Mouse (Mus musculus) spleen, postnatal 4 days (tissue): ENCODE measurements around the gene Myo5a.

ENCODE experiments used
- DNase-seq, 2 experiments: peaks; one replicate each; pipeline ENCODE4 v3.0.0; 2022; ENCODE audit warnings: low spot score in 2 of 2

The Myo5a gene

DNA sequence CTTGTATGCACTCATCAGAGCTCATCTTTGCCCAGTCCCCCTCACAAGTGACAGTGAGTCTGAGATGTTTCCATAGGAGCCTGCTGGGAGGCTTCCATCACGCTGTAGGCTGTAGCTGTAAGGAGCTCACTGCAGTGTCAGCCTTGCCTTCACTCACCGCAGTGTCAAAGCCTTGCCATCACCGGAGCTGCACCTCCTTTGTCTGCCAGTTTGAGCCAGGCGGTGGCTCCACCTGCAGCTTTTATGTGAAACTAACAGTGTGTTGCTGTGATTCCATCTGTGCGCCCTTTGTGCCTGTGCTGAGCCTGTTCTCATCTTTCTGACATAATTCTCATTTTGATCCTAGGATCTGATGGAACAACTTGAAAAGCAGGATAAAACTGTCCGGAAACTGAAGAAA lies 126.5 kb downstream of the Myo5a start:
- no peak for DNase-seq

DNA sequence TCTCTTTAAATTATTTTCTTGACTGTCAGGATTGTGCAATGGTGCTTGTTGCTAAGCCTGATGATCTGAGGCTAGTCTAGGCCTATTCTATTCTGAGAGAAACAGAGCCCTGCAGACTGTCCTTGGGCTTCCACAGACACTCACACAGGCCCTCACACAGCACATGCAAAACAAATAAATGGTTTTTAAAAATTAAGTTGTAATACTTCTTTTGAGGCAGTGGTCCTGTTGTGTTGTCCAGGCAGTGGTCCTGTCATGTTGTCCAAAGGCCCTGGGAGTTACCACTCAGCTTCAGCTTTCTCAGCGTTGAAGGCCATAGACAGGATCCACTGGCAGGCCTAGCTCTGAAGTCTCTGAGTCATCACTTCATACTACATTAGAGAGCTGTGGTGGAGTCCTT lies 130.7 kb downstream of the Myo5a start:
- no peak for DNase-seq

DNA sequence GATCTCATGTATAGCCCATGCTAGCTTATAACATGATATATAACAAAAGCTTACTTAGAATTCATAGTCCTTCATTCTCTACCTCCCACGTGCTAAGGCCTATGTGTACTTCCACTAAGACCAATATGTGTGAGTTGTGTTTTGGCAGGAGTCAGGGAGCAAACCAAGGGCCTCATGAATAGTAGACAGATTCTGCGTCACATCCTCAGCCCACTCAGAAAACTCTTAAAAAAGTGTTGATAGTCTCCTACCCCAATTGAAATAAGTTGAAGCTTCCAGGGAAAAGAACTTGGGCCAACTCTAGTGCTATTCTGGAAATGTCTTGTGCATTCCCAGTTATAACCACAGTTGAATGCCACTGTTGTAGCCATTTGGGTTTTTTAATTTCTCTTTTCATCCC lies 131.2 kb downstream of the Myo5a start:
- DNase-seq: no peak

DNA sequence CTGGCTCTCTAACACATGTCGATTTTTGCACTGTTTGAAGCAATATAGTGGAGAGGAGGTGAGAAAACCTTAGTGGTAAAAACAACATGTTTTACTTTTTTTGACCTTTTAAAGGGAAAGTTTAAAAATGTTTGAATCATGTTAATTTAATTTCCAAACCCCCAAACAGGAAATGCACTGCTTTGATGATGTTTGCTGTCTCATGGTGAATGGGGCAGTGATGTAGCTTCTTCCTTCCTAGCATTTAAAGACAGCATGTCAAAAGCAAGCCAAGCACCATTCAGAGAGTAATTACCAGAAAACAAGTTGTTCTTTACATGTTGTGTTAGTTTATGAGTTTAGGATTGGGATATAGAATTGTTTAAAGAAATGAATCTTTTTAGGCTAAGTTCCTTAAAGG lies 138.4 kb downstream of the Myo5a start:
- no peak for DNase-seq

DNA sequence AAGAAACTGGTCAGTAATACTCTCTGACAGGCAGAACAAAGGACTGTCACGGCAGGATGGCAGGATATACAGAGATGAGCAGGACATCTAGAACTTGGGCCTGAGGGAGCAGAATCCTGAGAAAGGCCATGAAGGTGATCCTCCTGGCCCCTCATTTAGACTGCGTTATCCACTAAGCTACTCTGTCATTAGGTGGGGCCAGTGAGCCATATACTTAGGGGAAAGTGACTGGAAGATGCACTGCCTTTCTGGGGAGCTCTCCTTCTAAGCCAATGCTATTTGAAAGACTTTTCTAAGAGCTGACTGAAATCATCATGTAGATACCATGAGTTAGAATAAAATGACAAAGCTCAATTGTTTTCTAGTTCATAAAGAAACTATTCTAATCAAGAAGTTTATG lies 139.5 kb downstream of the Myo5a start:
- no peak for DNase-seq

DNA sequence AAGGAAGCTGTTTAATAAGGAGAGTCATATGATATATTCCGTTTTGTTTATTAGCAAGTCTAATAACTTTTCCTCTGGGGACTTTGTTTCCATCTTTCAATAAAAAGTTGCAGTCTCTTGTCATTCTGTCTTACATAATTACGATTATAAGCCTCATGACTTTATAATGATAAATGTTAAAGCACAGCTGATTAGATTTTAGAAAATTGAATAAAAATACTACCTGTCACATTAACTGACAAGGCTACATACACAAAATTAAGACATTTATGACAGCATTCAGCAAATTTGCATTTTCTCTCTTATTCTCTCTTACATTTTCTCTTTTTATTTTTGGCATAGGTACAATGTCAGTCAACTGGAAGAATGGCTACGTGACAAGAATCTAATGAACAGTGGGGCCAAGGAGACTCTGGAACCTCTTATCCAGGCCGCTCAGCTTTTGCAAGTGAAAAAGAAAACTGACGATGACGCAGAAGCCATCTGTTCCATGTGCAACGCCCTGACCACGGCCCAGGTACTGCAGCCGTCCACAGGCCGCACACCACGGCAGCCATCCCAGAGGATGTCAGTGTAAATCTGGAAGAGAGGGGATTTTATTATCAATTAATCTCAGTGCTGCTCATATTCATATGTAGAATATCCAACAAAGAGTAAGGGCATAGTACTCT lies 144.1 kb downstream of the Myo5a start:
- no peak for DNase-seq

DNA sequence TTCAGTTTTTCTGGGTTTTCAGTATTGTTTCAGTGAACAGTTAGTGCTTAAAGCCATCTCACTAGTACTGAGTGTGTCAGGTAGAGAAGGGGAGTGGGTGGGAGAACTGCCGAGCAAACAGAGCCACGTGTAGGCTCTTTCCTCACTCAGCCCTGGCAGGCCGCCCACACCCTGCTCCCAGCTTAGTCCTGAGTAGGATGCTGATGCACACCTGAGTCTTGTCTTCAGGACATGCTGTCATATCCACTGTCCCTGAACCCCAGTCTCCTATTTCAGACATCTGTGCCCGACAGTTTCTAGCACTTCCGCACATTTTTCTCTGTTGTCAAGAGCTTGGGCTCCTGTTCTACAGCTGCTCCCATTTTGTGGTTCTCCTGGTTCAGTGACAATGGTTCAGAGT lies 149.1 kb downstream of the Myo5a start:
- DNase-seq: no peak

DNA sequence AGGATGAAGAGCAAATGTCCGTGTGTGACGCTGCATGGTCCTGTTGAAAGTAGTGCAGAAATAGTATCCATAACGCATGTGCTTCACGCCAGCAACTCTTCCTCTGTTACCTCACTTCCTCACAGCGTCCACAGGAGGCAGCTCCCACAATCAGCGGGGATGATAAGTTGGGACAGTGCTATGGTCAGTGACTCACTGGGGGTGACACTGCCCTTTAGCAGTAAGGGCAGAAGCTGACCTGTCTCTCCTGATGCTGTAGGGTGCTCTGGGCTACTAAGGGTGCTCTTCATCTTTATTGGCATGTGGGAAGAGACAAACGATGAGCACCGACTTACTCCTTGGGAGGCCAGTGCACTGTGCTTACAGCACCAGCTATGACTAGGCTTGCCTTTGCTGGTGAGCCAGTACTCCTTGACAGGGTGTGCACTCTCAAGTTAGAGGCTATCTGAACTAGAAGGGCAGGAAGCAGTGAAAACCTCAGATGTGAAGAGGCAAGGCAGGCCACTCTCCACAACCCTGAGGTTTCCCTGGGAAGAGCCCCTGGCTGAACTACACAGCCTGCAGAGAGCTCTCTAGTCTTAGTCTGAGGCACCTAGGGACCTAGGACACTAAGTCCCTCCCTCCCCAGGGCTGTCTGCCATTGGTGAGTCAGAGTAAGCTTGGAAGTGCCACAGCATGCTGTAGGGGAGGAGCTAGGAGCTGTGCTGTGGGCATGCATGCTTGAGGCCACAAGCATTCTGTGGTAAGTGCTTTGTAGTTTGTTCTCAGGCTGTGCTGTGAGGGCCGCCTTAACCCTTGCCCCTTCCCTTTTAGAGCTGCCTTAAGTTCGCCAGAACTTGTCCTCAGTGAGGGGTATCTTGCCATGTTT lies 150.8 kb downstream of the Myo5a start:
- no peak for DNase-seq

DNA sequence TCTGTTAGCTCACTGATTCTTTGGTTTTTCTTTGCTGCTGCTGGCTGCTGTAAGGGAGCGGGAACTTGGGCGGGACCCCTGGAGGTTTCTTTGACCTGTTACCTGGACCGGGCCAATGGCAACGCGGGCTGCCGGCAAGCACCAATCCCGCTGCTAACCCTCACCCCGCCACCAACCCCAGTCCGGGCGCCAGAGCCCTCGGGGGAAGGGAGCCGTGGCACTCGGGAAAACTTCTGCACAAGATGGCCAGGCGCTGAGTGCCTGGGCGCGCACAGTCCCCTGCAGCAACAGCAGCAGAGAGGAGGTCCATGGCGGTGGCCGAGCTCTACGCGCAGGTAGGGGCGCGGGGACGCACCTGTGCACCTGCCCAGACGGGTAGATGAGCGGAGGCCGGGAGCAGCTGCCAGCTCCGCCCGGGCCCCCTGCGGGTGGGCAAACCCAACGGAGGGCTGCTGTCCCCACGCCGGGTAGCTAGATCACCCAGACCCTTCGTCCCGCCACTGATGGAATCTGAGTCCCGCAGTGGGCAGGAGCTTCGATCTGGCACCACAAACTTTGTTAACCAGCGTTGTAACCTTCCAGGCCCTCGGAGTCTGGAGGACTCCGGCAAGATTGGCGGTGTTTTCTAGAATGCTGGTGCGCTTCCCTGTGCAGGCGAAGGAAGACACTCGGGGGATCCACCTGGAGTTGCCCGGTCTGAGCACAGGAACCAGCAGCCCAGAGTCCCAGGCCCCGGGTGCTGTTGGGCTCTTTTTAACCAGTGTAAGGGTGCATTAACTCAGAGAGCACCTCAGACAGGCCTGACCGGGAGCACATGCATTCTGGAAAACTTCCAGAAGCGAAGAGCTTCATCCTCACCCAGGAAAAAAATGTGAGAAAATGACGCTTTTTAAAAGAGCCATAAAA lies 161.3 kb downstream of the Myo5a start, which contains the start of gene Myo5c:
Myo5c (plus strand) TSS at position 180 of the 906 bp plus-strand sequence.
- DNase-seq: no peak

DNA sequence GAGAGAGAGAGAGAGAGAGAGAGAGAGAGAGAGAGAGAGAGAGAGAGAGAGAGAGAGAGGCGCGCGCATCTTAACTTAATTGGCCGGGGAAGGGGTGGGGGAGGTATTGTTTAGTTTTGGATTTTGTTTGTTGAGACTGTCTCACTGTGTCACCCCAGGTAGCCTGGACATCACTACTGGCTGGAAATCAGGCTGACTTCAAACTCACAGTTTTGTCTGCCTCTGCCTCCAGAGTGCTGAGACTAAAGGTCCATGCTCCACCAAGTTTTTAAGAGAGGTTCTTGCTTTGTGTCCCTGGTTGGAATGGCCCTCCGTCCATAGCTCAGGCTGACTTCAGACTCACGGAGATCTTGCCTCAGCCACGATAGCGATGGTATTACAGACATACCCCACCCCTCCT lies 162.0 kb downstream of the Myo5a start:
- DNase-seq: no peak

DNA sequence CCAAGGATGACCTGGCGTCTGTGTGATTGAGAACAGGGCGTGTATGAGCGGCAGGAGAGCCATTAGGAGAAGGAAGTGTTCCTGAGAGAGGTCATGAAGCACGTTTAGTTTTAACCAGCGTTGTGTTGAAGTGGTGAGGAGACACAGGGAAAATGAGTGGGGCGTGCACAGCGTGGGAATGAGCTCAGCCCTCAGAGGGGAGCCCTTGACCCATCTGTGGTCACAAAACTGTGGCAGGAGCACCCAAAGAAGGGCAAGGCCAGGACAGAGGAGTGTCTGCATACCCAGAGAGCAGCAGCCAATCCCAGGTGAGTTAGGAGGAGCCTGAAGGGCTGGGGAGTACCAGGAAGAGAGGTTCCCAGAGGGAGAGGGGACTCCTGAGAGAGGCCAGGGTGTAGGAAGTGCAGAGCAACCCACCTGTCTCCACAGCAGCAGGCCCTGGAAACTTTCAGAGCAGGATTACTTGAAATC lies 163.5 kb downstream of the Myo5a start:
- DNase-seq: no peak

DNA sequence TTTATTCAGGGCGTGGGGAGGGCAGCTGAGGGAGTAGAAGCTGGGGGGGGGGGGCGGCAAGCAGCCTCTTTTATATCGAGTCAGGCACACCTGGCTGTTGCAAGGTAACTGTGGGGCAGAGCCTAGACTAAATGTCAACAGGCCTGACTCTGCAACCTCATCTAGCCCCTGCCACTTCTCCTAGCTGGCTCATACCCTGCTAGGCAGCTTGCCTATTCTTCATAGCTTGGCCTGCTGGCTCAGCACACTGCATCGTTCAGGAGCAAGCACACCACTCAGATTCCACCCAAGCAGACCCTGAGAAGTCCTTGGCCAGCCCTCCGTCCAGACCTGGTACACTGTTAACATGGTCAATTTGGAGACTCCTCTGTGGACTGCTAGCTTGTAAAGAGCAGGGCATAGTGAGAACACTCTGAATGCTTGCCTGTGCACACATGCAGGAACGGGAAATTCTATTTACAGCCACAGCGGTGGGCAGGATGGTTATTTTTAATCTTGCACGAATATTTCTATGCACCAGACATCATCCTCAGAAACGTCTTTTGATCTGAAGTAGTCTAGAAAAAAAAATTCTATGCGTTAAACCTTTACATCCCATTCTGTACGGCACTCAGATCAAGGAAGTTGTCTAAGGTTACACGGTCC lies 164.3 kb downstream of the Myo5a start:
- DNase-seq: no peak

DNA sequence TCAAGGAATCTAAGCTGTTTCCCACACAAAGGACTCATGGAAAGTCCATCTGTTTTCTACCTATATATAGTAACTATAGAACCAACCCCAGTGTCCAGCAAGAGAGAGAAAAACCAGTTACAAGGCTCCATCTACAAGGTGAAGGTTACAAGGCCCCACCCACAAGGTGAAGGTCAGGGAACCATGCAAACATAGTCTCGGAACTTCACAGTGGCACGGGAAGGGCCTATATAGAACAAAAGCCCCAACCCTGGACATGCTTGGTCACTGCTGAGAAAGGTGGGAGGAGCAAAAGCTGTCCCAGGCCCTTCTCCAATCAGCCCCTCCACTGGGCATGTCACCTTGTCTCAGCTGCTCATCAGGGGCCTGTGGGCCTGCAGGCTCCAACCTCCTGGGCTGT lies 164.9 kb downstream of the Myo5a start:
- no peak for DNase-seq

DNA sequence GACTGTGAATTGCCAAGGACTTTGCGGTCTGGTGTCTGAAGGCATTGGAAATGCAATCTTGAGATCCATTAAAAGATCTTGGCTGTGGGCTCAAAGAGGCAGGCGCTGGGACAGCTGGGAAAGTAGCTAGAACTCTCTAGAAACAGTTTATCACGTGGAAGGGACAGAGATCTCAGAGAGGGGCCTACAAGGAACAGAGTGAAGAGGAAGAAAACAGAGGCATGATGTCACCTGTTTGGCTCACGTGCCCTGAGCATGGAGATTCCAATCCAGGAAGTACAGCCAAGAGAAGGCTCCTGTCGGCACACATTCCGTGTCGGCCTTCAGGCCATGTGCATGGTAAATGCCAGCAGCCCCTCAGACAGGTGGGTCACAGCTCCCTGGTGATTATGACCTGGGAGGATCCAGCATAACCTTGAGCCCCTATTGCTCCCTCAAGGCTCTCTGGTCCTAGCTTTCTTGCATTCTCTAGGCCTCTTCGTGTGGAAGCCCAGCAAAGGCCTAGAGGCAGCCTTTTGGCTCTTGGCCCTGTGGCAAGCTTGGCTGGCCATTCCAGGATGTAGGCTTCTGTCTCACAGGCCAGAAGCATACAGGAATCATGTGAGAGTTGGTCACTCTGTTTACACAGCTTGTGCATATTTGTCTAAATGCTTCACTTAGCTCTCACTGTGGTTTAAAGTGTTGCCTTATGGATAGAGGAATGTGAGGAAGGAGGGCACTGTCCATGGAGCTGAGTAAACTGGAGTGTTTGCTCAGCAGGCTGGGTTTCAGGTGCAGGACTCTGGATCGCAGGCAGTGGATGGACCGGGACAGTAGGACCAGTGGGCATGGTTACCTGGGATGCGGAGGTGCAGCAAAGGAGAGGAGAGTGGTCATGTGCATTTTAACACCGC lies 165.8 kb downstream of the Myo5a start:
- DNase-seq: no peak

DNA sequence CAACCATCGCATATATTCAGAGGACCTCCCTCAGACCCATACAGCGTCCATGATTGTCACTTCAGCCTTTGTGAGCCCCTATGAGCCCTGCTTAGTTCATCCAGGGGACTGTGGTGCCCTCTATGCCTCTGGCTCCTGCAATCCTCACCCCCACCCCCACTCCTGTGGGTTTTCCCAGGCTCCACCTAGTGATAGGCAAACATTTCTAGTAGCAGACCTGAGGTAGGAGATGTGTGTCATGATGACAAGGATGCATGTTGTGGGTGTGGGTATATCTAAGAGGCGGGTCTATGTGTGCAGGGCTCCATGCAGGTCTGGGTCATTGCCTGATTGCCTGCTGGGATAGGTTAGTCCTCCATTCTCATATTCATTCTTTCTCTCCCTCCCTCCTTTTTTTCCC lies 167.4 kb downstream of the Myo5a start:
- DNase-seq: no peak

DNA sequence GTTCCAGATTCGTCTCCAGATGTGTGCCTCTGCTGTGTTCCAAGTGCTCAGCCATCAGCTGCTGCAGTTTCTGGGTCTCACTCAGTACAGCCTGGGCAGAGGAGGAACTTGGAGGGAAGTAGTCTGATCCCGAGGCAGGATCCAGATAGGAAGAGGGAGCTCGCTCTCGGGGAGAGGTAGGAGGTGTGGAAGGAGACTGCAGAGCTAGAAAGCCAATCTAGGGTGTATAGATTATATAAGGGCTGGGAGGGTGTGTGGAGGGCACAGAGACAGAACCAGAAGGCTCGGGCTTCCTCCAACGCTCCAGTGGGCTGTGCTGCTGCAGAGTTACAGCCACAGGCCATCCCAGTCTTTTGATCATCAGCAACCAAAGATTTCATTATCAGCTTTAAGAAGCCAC lies 172.2 kb downstream of the Myo5a start:
- no peak for DNase-seq

DNA sequence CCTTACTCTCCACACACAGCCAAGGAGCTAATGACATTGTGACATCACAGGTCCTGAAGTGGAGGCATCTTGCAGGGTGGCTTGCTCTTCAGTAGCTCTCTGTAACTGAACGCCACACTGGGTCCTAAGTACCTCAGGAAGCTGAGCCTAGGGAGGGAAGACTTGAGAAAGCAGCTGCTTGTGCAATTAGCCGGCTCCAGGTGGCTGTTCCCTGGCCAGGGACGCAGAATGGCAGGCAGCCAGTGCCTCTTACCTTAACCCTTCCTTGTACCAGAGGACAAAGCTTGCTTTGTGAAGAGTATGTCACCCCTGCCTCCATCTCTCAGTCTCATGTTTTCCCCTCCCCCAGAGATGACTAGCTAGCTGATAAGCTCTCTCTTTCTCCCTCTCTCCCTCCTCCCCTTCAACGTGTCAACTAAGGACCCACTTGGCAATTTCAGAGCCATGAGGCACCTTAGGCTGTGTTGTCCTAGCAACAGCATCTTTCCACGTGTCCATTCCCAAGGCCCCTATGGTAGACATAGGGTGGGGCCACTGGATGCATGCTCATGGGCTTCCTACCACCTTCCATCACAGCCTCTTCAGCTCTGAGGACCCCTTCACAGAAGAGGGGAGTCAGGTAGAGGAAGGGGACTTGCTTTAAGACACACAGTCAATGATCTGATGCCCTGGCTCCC lies 173.1 kb downstream of the Myo5a start:
- no peak for DNase-seq

DNA sequence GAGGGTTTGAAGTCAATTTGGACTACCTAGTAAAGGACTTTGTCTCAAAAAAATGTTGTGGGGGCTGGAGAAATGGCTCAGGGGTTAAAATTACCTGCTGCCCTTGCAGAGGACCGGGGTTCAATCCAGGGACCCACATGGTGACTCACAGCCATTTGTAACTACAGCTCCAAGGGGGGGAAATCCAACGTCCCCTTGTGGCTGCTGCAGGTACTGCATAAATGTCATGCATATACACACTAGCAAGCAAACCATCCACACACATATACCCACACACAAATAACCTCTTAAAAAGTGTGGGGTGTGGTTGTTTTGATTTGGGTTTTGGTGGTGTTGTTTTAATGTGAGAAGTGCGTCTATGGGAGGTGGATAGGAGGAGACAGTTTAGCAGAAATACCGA lies 173.7 kb downstream of the Myo5a start:
- DNase-seq: no peak

DNA sequence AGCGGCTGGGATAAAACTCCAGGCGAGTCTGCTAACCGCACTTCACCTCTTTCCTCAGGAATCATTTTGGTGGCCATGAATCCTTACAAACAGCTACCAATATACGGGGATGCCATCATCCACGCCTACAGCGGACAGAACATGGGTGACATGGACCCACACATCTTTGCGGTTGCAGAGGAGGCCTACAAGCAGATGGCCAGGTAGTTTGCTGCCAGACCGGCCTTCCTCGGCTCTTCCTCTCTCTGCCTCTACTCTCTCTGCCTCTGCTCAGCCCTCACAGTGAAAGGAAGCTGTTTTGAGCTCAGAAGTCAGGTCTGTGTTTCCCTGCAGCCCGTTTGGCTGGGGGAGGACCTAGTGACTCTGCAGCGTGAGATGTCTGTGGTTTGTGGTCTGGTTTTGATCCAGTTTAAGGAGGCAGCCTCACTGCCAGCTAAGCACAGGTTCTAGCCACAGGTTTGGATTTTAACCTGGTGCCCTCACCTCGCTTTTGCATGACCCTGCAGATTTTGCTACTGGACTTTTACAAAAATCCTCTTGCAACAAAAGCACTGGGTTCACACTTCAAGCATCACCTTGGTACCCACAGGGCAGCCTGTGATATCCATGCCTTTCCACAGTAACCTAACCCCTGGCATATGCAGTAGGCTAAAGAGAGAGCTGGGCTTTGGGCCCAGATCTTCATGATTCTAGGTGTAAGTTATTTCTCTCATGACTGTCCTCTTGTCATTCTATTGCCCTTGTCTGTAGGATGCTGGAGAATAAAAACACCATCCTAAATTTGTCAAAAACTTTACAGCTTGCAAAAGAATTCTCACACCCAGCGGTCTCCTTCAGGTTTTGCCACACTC lies 175.5 kb downstream of the Myo5a start:
- no peak for DNase-seq
